Mouse (Mus musculus) hindbrain, embryonic 14.5 days (tissue): ENCODE results near the gene Wdr66. TPM values are rescaled to one million over a fixed set of nuclear protein-coding genes. Genes with fewer than 3 reads are reported as not detected.

ENCODE experiments used
- ATAC-seq: fragments of 200-750 bp; cut with Nextera tagmentation; 2 replicates; pipeline ENCODE4 v1.8.0; 2017; ENCODE audit warnings: moderate number of reproducible peaks, mild to moderate bottlenecking, moderate TSS enrichment, moderate library complexity; ENCODE audit not compliant: low FRiP score
- DNase-seq: peaks from one replicate; pipeline ENCODE4 v3.0.0-alpha.2; 2015; ENCODE audit warnings: low spot score
- H3K27ac ChIP-seq: fragments of 300-500 bp; sonication (generic); 2 replicates; pipeline ENCODE4 v1.5.1; 2014; ENCODE audit warnings: mild to moderate bottlenecking, moderate library complexity
- H3K27me3 ChIP-seq: fragments of 300-500 bp; sonication (generic); 2 replicates; pipeline ENCODE4 v1.6.1; 2014; ENCODE audit warnings: mild to moderate bottlenecking, low read length, mixed read lengths; ENCODE audit not compliant: control insufficient read depth, insufficient read depth
- H3K36me3 ChIP-seq: fragments of 300-500 bp; sonication (generic); replicated peaks from 2 replicates; pipeline ENCODE4 v1.6.1; 2014; ENCODE audit not compliant: control insufficient read depth, insufficient read depth
- H3K4me1 ChIP-seq: fragments of 300-500 bp; sonication (generic); replicated peaks from 2 replicates; pipeline ENCODE4 v1.6.1; 2014; ENCODE audit warnings: antibody characterized with exemption, low read length, mixed read lengths; ENCODE audit not compliant: control insufficient read depth, insufficient read depth
- H3K4me2 ChIP-seq: fragments of 300-500 bp; sonication (generic); replicated peaks from 2 replicates; pipeline ENCODE4 v1.6.1; 2014; ENCODE audit warnings: mild to moderate bottlenecking, moderate library complexity
- H3K4me3 ChIP-seq: fragments of 300-500 bp; sonication (generic); replicated peaks from 2 replicates; pipeline ENCODE4 v1.5.1; 2014; ENCODE audit warnings: mild to moderate bottlenecking, low read length
- H3K9ac ChIP-seq: fragments of 300-500 bp; sonication (generic); 2 replicates; pipeline ENCODE4 v1.6.1; 2014
- H3K9me3 ChIP-seq: fragments of 300-500 bp; sonication (generic); 2 replicates; pipeline ENCODE4 v1.6.1; 2016; ENCODE audit warnings: low read length; ENCODE audit not compliant: control insufficient read depth
- WGBS: fragments of 180-500 bp; shearing (Covaris S2); extraction: QIAGEN DNeasy Blood & Tissue Kit; methylation state at CpG from one replicate; pipeline ENCODE4 v1.1.7; 2014; 5-methylcytosine and 5-hydroxymethylcytosine counted together
- polyA plus RNA-seq: library from polyadenylated mRNA; unstranded; fragments of >200 nt; fragmentation: Nextera tagmentation; extraction: Ambion mirVana; gene quantifications from 2 replicates; pipeline ENCODE4 v1.2.1, GENCODE M21; 2014

Wdr66 gene
- polyA plus RNA-seq, 1 experiment from 2014 or later, result 1.6 TPM

- Histone ChIP-seq H3K27me3 (no peaks in the 10 kb centered on the region), H3K9me3 (no peaks in the 10 kb centered on the region), H3K4me3 (no peak overlapping the region), H3K4me2 (no peak overlapping the region), H3K4me1 (0 out of 2 replicates have a peak, but pooled peaks cover 6% of the 10 kb centered on the region), H3K27ac (no peak overlapping the region), H3K36me3 (no peaks in the 10 kb centered on the region), H3K9ac (no peak overlapping the region)
- DNase-seq, result no peak
- 81% methylated on average over 8 of the region's 8 CpGs for WGBS
- no peak for ATAC-seq
These were observed 8.8 kb downstream of the Wdr66 start for GRCm38 (mm10) chr5:123260698-123261097.

GRCm38 (mm10) chr5:123266909-123267308, 15.0 kb downstream of the Wdr66 start:
- Histone ChIP-seq H3K36me3 (no peaks in the 10 kb centered on the region), H3K27ac (no peak overlapping the region), H3K4me2 (no peak overlapping the region), H3K4me1 (no peaks in the 10 kb centered on the region), H3K4me3 (no peak overlapping the region), H3K27me3 (no peaks in the 10 kb centered on the region), H3K9ac (no peak overlapping the region), H3K9me3 (no peaks in the 10 kb centered on the region)
- DNase-seq, result no peak
- ATAC-seq, result no peak
- WGBS, result 84% methylated on average over 3 of the region's 3 CpGs

GRCm38 (mm10) chr5:123268477-123269474, 16.9 kb downstream of the Wdr66 start:
- no peak overlapping the region for H3K4me3 ChIP-seq
- H3K9ac ChIP-seq, result no peak overlapping the region
- no peaks in the 10 kb centered on the region for H3K9me3 ChIP-seq
- H3K4me2 ChIP-seq, result no peak overlapping the region
- H3K27ac ChIP-seq, result no peak overlapping the region
- no peaks in the 10 kb centered on the region for H3K27me3 ChIP-seq
- H3K4me1 ChIP-seq, result no peaks in the 10 kb centered on the region
- DNase-seq (no peak), ATAC-seq (no peak)
- no peaks in the 10 kb centered on the region for H3K36me3 ChIP-seq
- WGBS, result 78% methylated on average over 28 of the region's 28 CpGs

- Histone ChIP-seq H3K4me3 (no peak overlapping the region), H3K9me3 (no peaks in the 10 kb centered on the region), H3K36me3 (no peaks in the 10 kb centered on the region), H3K27me3 (no peaks in the 10 kb centered on the region), H3K4me1 (no peaks in the 10 kb centered on the region), H3K9ac (no peak overlapping the region), H3K4me2 (no peak overlapping the region), H3K27ac (no peak overlapping the region)
- no peak for ATAC-seq
- no peak for DNase-seq
- 63% methylated on average over 11 of the region's 11 CpGs for WGBS
These were observed 19.0 kb downstream of the Wdr66 start for GRCm38 (mm10) chr5:123270917-123271316.

GRCm38 (mm10) chr5:123272927-123273326, 21.0 kb downstream of the Wdr66 start:
- Histone ChIP-seq H3K4me3 (no peak overlapping the region), H3K4me2 (no peak overlapping the region), H3K9ac (no peak overlapping the region), H3K27ac (no peak overlapping the region), H3K27me3 (no peaks in the 10 kb centered on the region), H3K36me3 (no peaks in the 10 kb centered on the region), H3K4me1 (peaks cover 6% of the 10 kb centered on the region; the same call in 1 of the 2 replicates), H3K9me3 (no peaks in the 10 kb centered on the region)
- ATAC-seq, result no peak
- DNase-seq, result no peak
- 38% methylated on average over 5 of the region's 5 CpGs for WGBS

GRCm38 (mm10) chr5:123276636-123277341, 24.9 kb downstream of the Wdr66 start:
- no peaks in the 10 kb centered on the region for H3K36me3 ChIP-seq
- ATAC-seq (no peak), DNase-seq (peak; percentile 39)
- H3K4me1 ChIP-seq, result peaks cover 6% of the 10 kb centered on the region; the same call in 1 of the 2 replicates
- H3K27ac ChIP-seq, result peak overlapping the region; percentile 61
- no peak overlapping the region for H3K9ac ChIP-seq
- H3K9me3 ChIP-seq, result no peaks in the 10 kb centered on the region
- 64% methylated on average over 9 of the region's 9 CpGs for WGBS
- no peak overlapping the region for H3K4me3 ChIP-seq
- 0 out of 2 replicates have a peak overlapping the region, but pooled peaks have one; percentile 21 for H3K4me2 ChIP-seq
- H3K27me3 ChIP-seq, result no peaks in the 10 kb centered on the region

- Histone ChIP-seq H3K4me3 (no peak overlapping the region), H3K36me3 (no peaks in the 10 kb centered on the region), H3K27me3 (no peaks in the 10 kb centered on the region), H3K9ac (no peak overlapping the region), H3K4me1 (peaks cover 6% of the 10 kb centered on the region; the same call in 1 of the 2 replicates), H3K4me2 (no peak overlapping the region), H3K27ac (peak overlapping the region; percentile 61), H3K9me3 (no peaks in the 10 kb centered on the region)
- 25% methylated on average over 7 of the region's 7 CpGs for WGBS
- DNase-seq, result peak; percentile 65
- peak; percentile 48; the same call in 1 of the 2 replicates for ATAC-seq
These were observed 25.4 kb downstream of the Wdr66 start for GRCm38 (mm10) chr5:123277342-123277701.

- Histone ChIP-seq H3K27me3 (no peaks in the 10 kb centered on the region), H3K27ac (no peak overlapping the region)
These were observed 25.8 kb downstream of the Wdr66 start for GRCm38 (mm10) chr5:123277704-123278103.

GRCm38 (mm10) chr5:123279248-123279647, 27.3 kb downstream of the Wdr66 start:
- Histone ChIP-seq H3K4me3 (no peak overlapping the region), H3K9ac (no peak overlapping the region), H3K4me2 (no peak overlapping the region), H3K9me3 (no peaks in the 10 kb centered on the region), H3K27ac (no peak overlapping the region), H3K27me3 (no peaks in the 10 kb centered on the region), H3K4me1 (peaks cover 6% of the 10 kb centered on the region; the same call in 1 of the 2 replicates), H3K36me3 (no peaks in the 10 kb centered on the region)
- WGBS, result 95% methylated on average over 4 of the region's 4 CpGs
- DNase-seq (no peak), ATAC-seq (no peak)

More at GRCm38 (mm10) chr5:123277704-123278103, 25.8 kb downstream of the Wdr66 start:
- Histone ChIP-seq H3K4me2 (no peak overlapping the region), H3K9me3 (no peaks in the 10 kb centered on the region), H3K4me3 (no peak overlapping the region), H3K36me3 (no peaks in the 10 kb centered on the region), H3K9ac (no peak overlapping the region), H3K4me1 (peaks cover 6% of the 10 kb centered on the region; the same call in 1 of the 2 replicates)
- no peak for DNase-seq
- WGBS, result 70% methylated on average over 4 of the region's 4 CpGs
- ATAC-seq, result no peak
